8 mouse cellular contexts compared by ENCODE assay signal in genomic region chr3:33843801-33844632, GRCm38 (mm10). TPM values are rescaled to one million over a fixed set of nuclear protein-coding genes. Genes with fewer than 3 reads are reported as not detected.
DNase-seq lines count a peak whose midpoint lies in the region; ATAC-seq lines count a peak whose summit lies in the region.

Ccdc39 (minus strand) TSS chr3:33844310.

- peak within 1 kb of the TSS; percentile 38 for H3K4me3 ChIP-seq in hindbrain, embryonic 11.5 days (ENCODE audit: low read depth, low read length)
- peak within 1 kb of the TSS; percentile 53 for H3K4me3 ChIP-seq in lung, embryonic 16.5 days (ENCODE audit: low read length)

- H3K27me3 ChIP-seq in hindbrain, embryonic 11.5 days (ENCODE audit: control insufficient read depth, insufficient read depth, low read length) = no peaks in the 10 kb centered on the region
- no peaks in the 10 kb centered on the region for H3K27me3 ChIP-seq in lung, embryonic 16.5 days (ENCODE audit: control insufficient read depth, insufficient read depth, low read depth, low read length)

- no peaks in the 10 kb centered on the region for H3K4me1 ChIP-seq in hindbrain, embryonic 11.5 days (replicated peaks; ENCODE audit: control insufficient read depth, insufficient read depth, low read length)
- no peaks in the 10 kb centered on the region for H3K4me1 ChIP-seq in lung, embryonic 16.5 days (replicated peaks; ENCODE audit: control insufficient read depth, insufficient read depth, low read length)

- H3K36me3 ChIP-seq in hindbrain, embryonic 11.5 days (ENCODE audit: control insufficient read depth, insufficient read depth, low read length) = no peaks in the 10 kb centered on the region
- no peaks in the 10 kb centered on the region for H3K36me3 ChIP-seq in lung, embryonic 16.5 days (ENCODE audit: control insufficient read depth, insufficient read depth, low read length)

- peak; percentile 84 for DNase-seq in NIH3T3 (ENCODE audit: low read depth)
- DNase-seq in cerebellum, adult 9-10 months = peak; percentile 82
- peak; percentile 80 to 89 for DNase-seq in frontal cortex, adult 2 months (ENCODE audit: extremely low spot score in 1 of 2, low spot score in 1 of 2)
- DNase-seq in hindbrain, embryonic 11.5 days (ENCODE audit: low spot score) = peak; percentile 87
- DNase-seq in layer of hippocampus, adult 9-11 months = peak; percentile 83
- peak; percentile 68 for DNase-seq in ovary, postnatal 36 days (ENCODE audit: low spot score)
- peak; percentile 26 for DNase-seq in urinary bladder, adult 2 months (ENCODE audit: low spot score)

- 8% methylated on average over 26 of the region's 26 CpGs for WGBS in hindbrain, embryonic 11.5 days
- WGBS in lung, embryonic 16.5 days = 4% methylated on average over 26 of the region's 26 CpGs

- H3K27ac ChIP-seq in hindbrain, embryonic 11.5 days (ENCODE audit: low read depth, low read length) = 0 out of 2 replicates have a peak within 1 kb of the TSS, but pooled peaks have one; percentile 48
- no peak within 1 kb of the TSS for H3K27ac ChIP-seq in lung, embryonic 16.5 days (ENCODE audit: low read length)

- ATAC-seq in hindbrain, embryonic 11.5 days (ENCODE audit: low FRiP score) = peak; percentile 94
- peak; percentile 95 for ATAC-seq in lung, embryonic 16.5 days (ENCODE audit: low read depth)

- H3K9ac ChIP-seq in hindbrain, embryonic 11.5 days (ENCODE audit: low read depth, low read length) = peak within 1 kb of the TSS; percentile 74
- peak within 1 kb of the TSS; percentile 70 for H3K9ac ChIP-seq in lung, embryonic 16.5 days (ENCODE audit: low read length)

- peak within 1 kb of the TSS; percentile 74 for H3K4me2 ChIP-seq in hindbrain, embryonic 11.5 days (replicated peaks; ENCODE audit: low read depth, low read length)
- H3K4me2 ChIP-seq in lung, embryonic 16.5 days (ENCODE audit: low read depth, low read length) = peak within 1 kb of the TSS; percentile 78

- H3K9me3 ChIP-seq in hindbrain, embryonic 11.5 days (ENCODE audit: control insufficient read depth, low read length) = no peaks in the 10 kb centered on the region
- no peaks in the 10 kb centered on the region for H3K9me3 ChIP-seq in lung, embryonic 16.5 days (ENCODE audit: control insufficient read depth, low read length)

RNA-seq across cellular contexts. Expression of gene Ccdc39, which starts in this region (rescaled TPM):
- polyA plus RNA-seq in frontal cortex, adult 2 months (2012; rRNA removed) = 45.7 and 52.8 TPM in 2 replicates
- polyA plus RNA-seq in hindbrain, embryonic 11.5 days (2014; fragmentation: Nextera tagmentation; extraction: Ambion mirVana) = 11.5 and 13.5 TPM in 2 replicates
- 11.8 and 12.9 TPM in 2 replicates for polyA plus RNA-seq in lung, embryonic 16.5 days (2015; fragmentation: Nextera tagmentation; extraction: Ambion mirVana)
- 5.1 and 7.0 TPM in 2 replicates for polyA plus RNA-seq in urinary bladder, adult 2 months (2012; rRNA removed)

Comparison
In these comparisons a context has a peak if more than half of its experiments do, and no peak if none do; other contexts are left out.
1. DNase-seq: peak in every context shown above with its lines; median percentile 87 in hindbrain, embryonic 11.5 days; 84 in frontal cortex, adult 2 months; 84 in NIH3T3; 83 in layer of hippocampus, adult 9-11 months; 82 in cerebellum, adult 9-10 months; 68 in ovary, postnatal 36 days; 26 in urinary bladder, adult 2 months.